Mouse (Mus musculus): ENCODE measurements around the gene Ccdc12. TPM values are rescaled to one million over a fixed set of nuclear protein-coding genes. Genes with fewer than 3 reads are reported as not detected.
A peak's percentile ranks its signal among the peaks of the same experiment; 100 is the strongest.

The Ccdc12 gene
- polyA plus RNA-seq, 1 experiment from 2014 or later = 84.4 TPM

DNA sequence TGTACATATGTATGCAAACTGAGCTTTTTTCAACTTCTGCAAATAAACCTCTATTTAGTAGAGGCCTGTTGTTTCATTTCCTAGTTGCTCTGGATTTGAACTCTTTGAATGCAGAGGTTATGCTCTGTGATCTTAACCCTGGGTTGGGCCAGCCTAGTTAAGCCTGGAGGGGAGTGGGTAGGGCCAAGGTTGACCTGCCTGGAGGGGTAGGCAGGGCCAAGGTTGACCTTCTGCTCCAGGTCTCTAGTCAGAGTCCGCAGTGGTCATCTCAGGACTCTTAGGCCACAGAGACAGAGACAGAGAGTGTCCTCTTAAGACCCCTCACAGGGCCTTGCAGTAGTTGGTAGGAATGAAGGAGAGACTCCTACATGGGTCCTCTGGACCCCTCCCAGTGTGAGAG, 55.2 kb downstream of the Ccdc12 start:
- Histone ChIP-seq H3K4me3 (replicated peaks) (no peak overlapping the region), H3K4me2 (no peak overlapping the region)
- no peak for ATAC-seq (ENCODE audit: low read depth)

DNA sequence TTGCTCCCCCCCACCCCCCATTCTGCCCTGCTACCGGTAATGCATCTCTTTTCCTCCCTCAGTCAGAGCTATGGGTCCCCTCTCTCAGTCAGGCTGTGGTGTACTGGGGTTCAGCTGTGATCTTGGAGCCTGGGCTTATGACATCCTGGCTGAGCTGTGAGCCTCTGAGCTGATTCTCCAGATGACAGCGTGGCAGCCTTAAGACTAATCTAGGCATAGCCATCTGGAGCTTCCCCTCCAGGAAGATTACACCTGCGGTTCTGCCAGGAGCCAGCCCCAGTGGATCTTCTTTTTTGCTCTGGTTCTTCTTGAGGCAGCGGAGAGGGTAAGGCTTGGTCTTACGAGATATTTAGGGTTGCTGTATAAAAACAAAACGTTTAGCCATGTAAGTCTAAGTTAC, 55.7 kb downstream of the Ccdc12 start:
- no peaks in the 10 kb centered on the region for H3K9me3 ChIP-seq (replicated peaks)

More for the DNA sequence above, 55.2 kb downstream of the Ccdc12 start:
- H3K9ac ChIP-seq = no peak overlapping the region
- 93% methylated on average over 1 of the region's 1 CpGs for WGBS (ENCODE audit: insufficient replicate concordance)
- H3K36me3 ChIP-seq = peaks cover 36% of the 10 kb centered on the region
- no peaks in the 10 kb centered on the region for H3K27me3 ChIP-seq
- no peaks in the 10 kb centered on the region for H3K9me3 ChIP-seq (replicated peaks)
- peaks cover 15% of the 10 kb centered on the region for H3K4me1 ChIP-seq (replicated peaks)
- no peak for DNase-seq
- H3K27ac ChIP-seq = no peak overlapping the region

DNA sequence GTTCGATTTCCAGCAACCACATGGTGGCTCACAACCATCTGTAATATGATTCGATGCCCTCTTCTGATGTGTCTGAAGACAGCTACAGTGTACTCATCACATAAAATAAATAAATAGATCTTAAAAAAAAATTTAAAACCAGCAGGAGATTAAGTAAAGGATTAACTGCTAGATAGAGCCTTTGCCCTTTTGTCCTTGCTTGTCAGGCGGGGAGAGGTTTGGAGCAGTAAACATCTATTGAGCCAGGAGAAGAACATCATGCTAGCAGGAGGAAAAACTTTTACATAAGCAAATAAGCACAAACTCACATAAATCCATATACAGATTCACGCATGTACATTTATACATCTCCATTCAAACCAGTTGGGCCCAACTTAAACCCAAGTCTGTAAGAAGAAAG, 56.2 kb downstream of the Ccdc12 start:
- H3K4me3 ChIP-seq (replicated peaks) = no peak overlapping the region
- no peak overlapping the region for H3K9ac ChIP-seq
- H3K4me1 ChIP-seq (replicated peaks) = peaks cover 13% of the 10 kb centered on the region
- no peak for ATAC-seq (ENCODE audit: low read depth)
- no peaks in the 10 kb centered on the region for H3K9me3 ChIP-seq (replicated peaks)
- H3K4me2 ChIP-seq = no peak overlapping the region
- 81% methylated on average over 4 of the region's 4 CpGs for WGBS (ENCODE audit: insufficient replicate concordance)
- no peak overlapping the region for H3K27ac ChIP-seq
- H3K36me3 ChIP-seq = peaks cover 36% of the 10 kb centered on the region
- no peaks in the 10 kb centered on the region for H3K27me3 ChIP-seq
- DNase-seq = no peak

More for the DNA sequence above, 55.7 kb downstream of the Ccdc12 start:
- H3K4me1 ChIP-seq (replicated peaks) = peaks cover 13% of the 10 kb centered on the region
- no peak for ATAC-seq (ENCODE audit: low read depth)
- H3K4me3 ChIP-seq (replicated peaks) = no peak overlapping the region
- H3K4me2 ChIP-seq = no peak overlapping the region
- no peak for DNase-seq
- peaks cover 36% of the 10 kb centered on the region for H3K36me3 ChIP-seq
- H3K9ac ChIP-seq = no peak overlapping the region
- no peaks in the 10 kb centered on the region for H3K27me3 ChIP-seq
- H3K27ac ChIP-seq = no peak overlapping the region
- WGBS (ENCODE audit: insufficient replicate concordance) = 84% methylated on average over 6 of the region's 6 CpGs

DNA sequence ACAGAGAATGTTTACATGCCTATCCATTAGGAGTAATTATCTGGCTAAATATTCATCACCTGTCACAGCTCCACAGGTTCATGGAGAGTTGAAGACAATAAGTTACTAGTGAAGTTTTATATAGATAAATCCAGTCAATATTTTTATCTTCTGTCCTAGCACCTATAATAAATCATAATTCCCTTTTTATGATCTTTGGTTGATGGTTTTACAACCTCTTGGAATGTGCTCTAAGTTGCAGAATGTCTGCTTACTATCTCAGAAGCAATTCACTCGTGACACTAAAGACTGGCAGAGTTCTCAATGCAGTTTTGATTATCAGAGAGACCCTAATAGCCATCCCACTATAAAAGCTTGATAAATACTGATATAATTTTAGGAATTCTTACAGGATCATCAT, 57.1 kb downstream of the Ccdc12 start:
- Histone ChIP-seq H3K27ac (no peak overlapping the region), H3K4me3 (replicated peaks) (no peak overlapping the region), H3K9ac (no peak overlapping the region), H3K4me2 (no peak overlapping the region), H3K36me3 (peaks cover 34% of the 10 kb centered on the region), H3K27me3 (no peaks in the 10 kb centered on the region), H3K4me1 (replicated peaks) (peaks cover 13% of the 10 kb centered on the region), H3K9me3 (replicated peaks) (no peaks in the 10 kb centered on the region)
- DNase-seq (no peak), ATAC-seq (ENCODE audit: low read depth) (no peak)
- 57% methylated on average over 1 of the region's 1 CpGs for WGBS (ENCODE audit: insufficient replicate concordance)

DNA sequence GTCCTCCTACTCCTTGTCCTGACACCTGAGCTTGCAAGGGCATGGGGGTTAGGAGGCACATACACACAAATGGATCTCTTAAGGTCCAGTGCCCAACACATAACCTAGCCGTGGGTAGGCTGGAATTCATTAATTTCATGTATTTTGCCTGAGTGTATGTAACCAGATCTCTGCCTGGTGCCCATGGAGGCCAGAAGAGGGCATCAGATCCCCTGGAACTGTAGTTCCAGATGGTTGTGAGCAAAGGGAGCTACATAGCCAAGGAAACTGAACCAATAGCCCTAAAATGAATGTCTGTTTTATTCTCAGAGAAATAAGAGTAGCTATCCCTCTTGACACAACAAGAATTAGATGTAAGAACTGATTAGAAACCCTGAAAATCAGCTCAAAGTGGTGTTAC, 59.1 kb downstream of the Ccdc12 start:
- Histone ChIP-seq H3K27me3 (no peaks in the 10 kb centered on the region), H3K4me2 (no peak overlapping the region), H3K36me3 (peaks cover 32% of the 10 kb centered on the region), H3K4me1 (replicated peaks) (no peaks in the 10 kb centered on the region), H3K27ac (no peak overlapping the region), H3K9ac (no peak overlapping the region), H3K9me3 (replicated peaks) (no peaks in the 10 kb centered on the region), H3K4me3 (replicated peaks) (no peak overlapping the region)
- ATAC-seq (ENCODE audit: low read depth) (no peak), DNase-seq (no peak)
- 51% methylated on average over 1 of the region's 1 CpGs for WGBS (ENCODE audit: insufficient replicate concordance)

DNA sequence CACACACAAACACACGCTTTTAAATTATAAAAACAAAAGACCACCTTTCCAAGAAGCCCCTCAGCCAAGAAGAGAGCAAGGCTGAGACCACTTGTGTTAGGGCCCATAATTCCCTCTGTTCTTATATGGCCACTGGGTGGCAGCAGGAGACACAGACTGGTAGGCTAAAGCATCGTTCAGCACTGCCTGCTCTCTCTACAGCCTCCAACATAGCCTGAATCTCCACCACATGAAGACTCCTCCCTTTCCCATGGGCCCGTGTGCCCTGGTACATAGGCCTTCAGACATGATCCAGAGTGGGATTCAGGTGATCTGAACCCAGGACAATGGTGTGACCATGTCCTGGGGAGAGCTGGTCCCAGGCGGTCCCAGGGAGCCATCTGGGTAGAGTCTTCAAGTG, 60.5 kb downstream of the Ccdc12 start:
- ATAC-seq (ENCODE audit: low read depth) (0 out of 2 replicates have a peak, but pooled peaks have one; percentile 18), DNase-seq (no peak)
- no peak overlapping the region for H3K4me3 ChIP-seq (replicated peaks)
- no peak overlapping the region for H3K9ac ChIP-seq
- no peak overlapping the region for H3K27ac ChIP-seq
- H3K9me3 ChIP-seq (replicated peaks) = no peaks in the 10 kb centered on the region
- H3K4me2 ChIP-seq = no peak overlapping the region
- H3K27me3 ChIP-seq = no peaks in the 10 kb centered on the region
- WGBS (ENCODE audit: insufficient replicate concordance) = 24% methylated on average over 4 of the region's 4 CpGs
- no peaks in the 10 kb centered on the region for H3K4me1 ChIP-seq (replicated peaks)
- H3K36me3 ChIP-seq = peaks cover 19% of the 10 kb centered on the region

DNA sequence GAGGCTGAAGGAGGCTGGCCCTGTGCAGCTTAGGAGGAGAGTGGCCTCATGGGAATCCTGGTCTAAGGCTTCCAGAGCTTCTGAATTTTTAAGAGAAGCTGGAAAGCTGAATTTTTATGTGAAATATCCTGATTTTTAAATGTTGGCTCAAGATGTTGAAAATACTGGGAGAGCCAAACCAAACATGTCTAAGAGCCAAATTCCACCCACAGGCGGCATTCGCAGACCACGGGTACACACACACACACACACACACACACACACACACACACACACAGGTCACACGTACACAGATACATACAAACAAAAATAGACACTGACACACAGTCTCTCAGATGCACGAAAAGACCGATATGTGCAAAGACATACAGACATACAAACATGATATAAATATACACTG, 61.8 kb downstream of the Ccdc12 start:
- H3K4me2 ChIP-seq = no peak overlapping the region
- ATAC-seq (ENCODE audit: low read depth) = no peak
- 77% methylated on average over 6 of the region's 6 CpGs for WGBS (ENCODE audit: insufficient replicate concordance)
- H3K4me1 ChIP-seq (replicated peaks) = no peaks in the 10 kb centered on the region
- peaks cover 7% of the 10 kb centered on the region for H3K36me3 ChIP-seq
- no peak overlapping the region for H3K27ac ChIP-seq
- DNase-seq = no peak
- H3K27me3 ChIP-seq = no peaks in the 10 kb centered on the region
- H3K9me3 ChIP-seq (replicated peaks) = no peaks in the 10 kb centered on the region
- H3K9ac ChIP-seq = no peak overlapping the region
- H3K4me3 ChIP-seq (replicated peaks) = no peak overlapping the region

DNA sequence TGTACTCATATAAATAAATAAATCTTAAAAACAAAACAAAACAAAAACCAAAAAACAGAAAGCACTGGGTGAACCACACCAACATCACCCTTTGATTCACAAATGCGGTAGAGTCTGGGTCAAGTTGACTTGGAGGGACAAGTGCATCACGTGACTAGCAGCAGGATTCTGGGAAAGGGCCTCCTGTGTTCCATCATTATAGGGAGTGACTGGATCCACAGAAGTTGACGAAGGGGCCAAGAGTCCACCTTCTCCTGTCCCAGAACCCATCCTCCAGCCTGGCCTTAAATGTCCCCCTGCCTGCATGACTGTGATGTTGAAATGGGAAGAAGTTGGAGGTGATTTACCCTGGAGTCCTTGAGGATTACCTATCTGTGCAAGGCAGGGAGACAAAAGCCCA, 62.5 kb downstream of the Ccdc12 start:
- 74% methylated on average over 3 of the region's 3 CpGs for WGBS (ENCODE audit: insufficient replicate concordance)
- no peak for ATAC-seq (ENCODE audit: low read depth)

DNA sequence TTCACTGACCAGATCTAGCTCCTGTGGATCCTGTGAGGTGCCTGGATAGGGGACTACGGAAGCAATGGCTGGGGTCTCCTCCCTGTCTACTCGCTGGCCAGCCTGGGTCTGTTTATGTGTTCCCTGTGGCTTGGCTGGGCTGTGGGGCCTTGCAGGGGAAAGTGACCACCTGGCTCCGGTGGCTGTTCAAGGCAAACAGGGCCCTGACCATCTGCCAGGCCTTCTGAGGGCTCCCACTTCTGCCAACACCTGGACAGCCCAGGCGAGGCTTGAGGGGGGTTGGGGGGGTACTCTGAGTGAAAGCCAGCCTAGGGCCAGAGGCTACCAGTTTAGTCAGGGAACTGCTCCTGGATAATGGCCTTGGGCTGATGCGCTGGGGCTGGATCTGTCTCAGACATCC, 63.7 kb downstream of the Ccdc12 start:
- DNase-seq (no peak), ATAC-seq (ENCODE audit: low read depth) (no peak)
- no peaks in the 10 kb centered on the region for H3K4me1 ChIP-seq (replicated peaks)
- no peak overlapping the region for H3K4me2 ChIP-seq
- H3K9me3 ChIP-seq (replicated peaks) = no peaks in the 10 kb centered on the region
- H3K27ac ChIP-seq = no peak overlapping the region
- H3K27me3 ChIP-seq = no peaks in the 10 kb centered on the region; the same call in 1 of the 2 replicates
- H3K4me3 ChIP-seq (replicated peaks) = no peak overlapping the region
- 0 out of 2 replicates have a peak, but pooled peaks cover 11% of the 10 kb centered on the region for H3K36me3 ChIP-seq
- 59% methylated on average over 5 of the region's 5 CpGs for WGBS (ENCODE audit: insufficient replicate concordance)
- H3K9ac ChIP-seq = no peak overlapping the region

More for the DNA sequence above, 62.5 kb downstream of the Ccdc12 start:
- H3K4me1 ChIP-seq (replicated peaks) = no peaks in the 10 kb centered on the region
- H3K9me3 ChIP-seq (replicated peaks) = no peaks in the 10 kb centered on the region
- no peak overlapping the region for H3K4me3 ChIP-seq (replicated peaks)
- H3K27me3 ChIP-seq = no peaks in the 10 kb centered on the region
- DNase-seq = no peak
- no peak overlapping the region for H3K4me2 ChIP-seq
- no peak overlapping the region for H3K27ac ChIP-seq
- 0 out of 2 replicates have a peak, but pooled peaks cover 7% of the 10 kb centered on the region for H3K36me3 ChIP-seq
- no peak overlapping the region for H3K9ac ChIP-seq

DNA sequence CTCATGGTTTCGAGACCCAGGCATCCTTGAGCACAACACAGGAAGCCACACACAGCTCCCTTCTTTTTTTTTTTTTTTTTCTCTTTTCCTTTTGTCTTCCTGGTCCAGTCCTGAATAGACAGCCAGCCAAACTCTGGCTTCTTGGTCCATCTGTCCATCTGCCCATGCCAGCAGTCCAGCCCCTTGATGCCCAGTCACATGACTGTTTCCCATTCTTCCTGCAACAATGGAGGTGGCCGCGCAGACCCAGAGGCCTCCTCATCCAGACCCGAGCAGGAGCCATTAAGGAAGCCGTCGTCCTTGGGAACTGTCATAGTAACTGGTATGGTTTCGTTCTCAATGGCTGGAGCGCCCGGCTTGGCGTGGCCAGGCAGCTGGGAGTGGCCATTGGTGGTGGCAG, 65.8 kb downstream of the Ccdc12 start:
- Histone ChIP-seq H3K27ac (no peak overlapping the region), H3K4me3 (replicated peaks) (no peak overlapping the region), H3K27me3 (peaks cover 19% of the 10 kb centered on the region), H3K9ac (no peak overlapping the region), H3K9me3 (replicated peaks) (no peaks in the 10 kb centered on the region), H3K36me3 (0 out of 2 replicates have a peak, but pooled peaks cover 6% of the 10 kb centered on the region), H3K4me2 (no peak overlapping the region), H3K4me1 (replicated peaks) (peaks cover 5% of the 10 kb centered on the region; the same call in 1 of the 2 replicates)
- 70% methylated on average over 10 of the region's 10 CpGs for WGBS (ENCODE audit: insufficient replicate concordance)
- ATAC-seq (ENCODE audit: low read depth) (no peak), DNase-seq (no peak)

DNA sequence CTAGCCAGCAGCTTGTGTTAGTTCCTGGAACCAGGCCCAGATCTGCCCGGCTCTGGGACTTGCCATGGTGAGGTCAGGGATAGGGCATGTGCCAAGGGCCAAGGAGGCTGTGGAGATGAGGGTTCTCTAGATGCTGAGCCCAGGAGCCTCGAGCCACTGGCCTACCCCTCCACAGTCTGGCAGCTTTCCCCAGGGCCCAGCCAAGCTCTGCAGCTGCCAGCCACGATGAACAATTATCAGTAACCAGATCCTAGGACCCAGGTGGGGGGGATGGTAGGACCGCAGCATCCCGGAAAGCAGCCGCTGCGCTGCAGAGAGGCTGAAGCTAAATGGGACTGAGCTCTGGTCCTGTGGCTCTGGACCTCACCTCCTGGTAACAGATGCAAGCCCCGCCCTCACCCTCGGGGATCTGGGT, 69.4 kb downstream of the Ccdc12 start:
- no peak for DNase-seq

DNA sequence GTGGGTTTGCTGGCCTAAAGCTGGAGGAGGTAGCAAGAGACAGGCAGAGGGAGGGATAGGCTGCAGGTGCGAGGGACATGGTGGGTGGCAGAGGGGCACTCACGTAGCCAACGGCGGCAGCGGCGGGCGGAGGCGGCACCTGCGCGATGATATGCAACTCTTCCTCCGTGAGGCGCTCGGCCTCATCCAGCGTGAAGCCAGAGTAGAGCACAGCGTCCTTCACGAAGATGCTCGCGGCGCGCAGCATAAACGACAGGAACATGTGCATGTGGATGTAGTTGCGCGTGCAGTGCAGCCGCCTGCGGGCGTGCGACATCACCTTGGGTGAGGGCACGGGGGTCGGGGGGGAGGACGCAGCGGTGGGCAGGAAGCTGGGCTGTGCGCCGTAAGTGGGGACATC, 70.6 kb downstream of the Ccdc12 start:
- Histone ChIP-seq H3K9ac (no peak overlapping the region), H3K4me3 (replicated peaks) (no peak overlapping the region), H3K27ac (no peak overlapping the region), H3K36me3 (0 out of 2 replicates have a peak, but pooled peaks cover 6% of the 10 kb centered on the region), H3K4me1 (replicated peaks) (peaks cover 8% of the 10 kb centered on the region; the same call in 1 of the 2 replicates), H3K9me3 (replicated peaks) (no peaks in the 10 kb centered on the region), H3K27me3 (peaks cover 58% of the 10 kb centered on the region), H3K4me2 (no peak overlapping the region)
- no peak for DNase-seq
- no peak for ATAC-seq (ENCODE audit: low read depth)
- WGBS (ENCODE audit: insufficient replicate concordance) = 26% methylated on average over 33 of the region's 33 CpGs

More for the DNA sequence above, 69.4 kb downstream of the Ccdc12 start:
- Histone ChIP-seq H3K4me1 (replicated peaks) (peaks cover 7% of the 10 kb centered on the region; the same call in 1 of the 2 replicates), H3K36me3 (0 out of 2 replicates have a peak, but pooled peaks cover 6% of the 10 kb centered on the region), H3K27me3 (peaks cover 47% of the 10 kb centered on the region), H3K4me3 (replicated peaks) (no peak overlapping the region), H3K9ac (no peak overlapping the region), H3K9me3 (replicated peaks) (no peaks in the 10 kb centered on the region), H3K27ac (no peak overlapping the region), H3K4me2 (no peak overlapping the region)
- no peak for ATAC-seq (ENCODE audit: low read depth)
- WGBS (ENCODE audit: insufficient replicate concordance) = 32% methylated on average over 9 of the region's 9 CpGs
